Mouse (Mus musculus): Measurements from ENCODE around the gene Smg8.
"Not testable (repeated sequence)": the region's sequence is repeated elsewhere in the genome, so short reads cannot be mapped to it uniquely, and the experiment has no call there.

Gene Smg8

GRCm38 (mm10) chr11:87086290-87086984 is at the start of gene Smg8:
TSS of gene Smg8 (minus strand) at chr11:87086774.
- peak; percentile 95 for DNase-seq (ENCODE audit: low read depth)

- DNase-seq (ENCODE audit: low read depth): no peak
Observed at GRCm38 (mm10) chr11:87136233-87136632, 49.7 kb upstream of the Smg8 start.

GRCm38 (mm10) chr11:87126824-87127816 is 40.5 kb upstream of the Smg8 start, which contains the start of gene Trim37:
TSS of gene Trim37 (plus strand) at chr11:87127077.
- peak; percentile 90 for DNase-seq (ENCODE audit: low read depth)

GRCm38 (mm10) chr11:87126281-87126823 is 39.8 kb upstream of the Smg8 start:
- no peak for DNase-seq (ENCODE audit: low read depth)

GRCm38 (mm10) chr11:87125562-87125961 is 39.0 kb upstream of the Smg8 start:
- no peak for DNase-seq (ENCODE audit: low read depth)

GRCm38 (mm10) chr11:87121864-87122263 is 35.3 kb upstream of the Smg8 start:
- no peak for DNase-seq (ENCODE audit: low read depth)

- DNase-seq (ENCODE audit: low read depth): no peak
Observed at GRCm38 (mm10) chr11:87110172-87110909, 23.8 kb upstream of the Smg8 start.

- DNase-seq (ENCODE audit: low read depth): peak; percentile 45
Observed at GRCm38 (mm10) chr11:87109519-87110171, 23.1 kb upstream of the Smg8 start.

GRCm38 (mm10) chr11:87108755-87109518 is 22.4 kb upstream of the Smg8 start, which contains the start of gene Ska2:
TSS of gene Ska2 (plus strand) at chr11:87109234.
- DNase-seq (ENCODE audit: low read depth): peak; percentile 100

- no peak for DNase-seq (ENCODE audit: low read depth)
Observed at GRCm38 (mm10) chr11:87108409-87108754, 21.8 kb upstream of the Smg8 start, which contains the start of gene Prr11. TSS of gene Prr11 (minus strand) at chr11:87108708.

- DNase-seq (ENCODE audit: low read depth): peak; percentile 33
Observed at GRCm38 (mm10) chr11:87087142-87087541, 568 bp upstream of the Smg8 start.

- no peak for DNase-seq (ENCODE audit: low read depth)
Observed at GRCm38 (mm10) chr11:87085461-87085860, 1.1 kb downstream of the Smg8 start.

- DNase-seq (ENCODE audit: low read depth): no peak
Observed at GRCm38 (mm10) chr11:87083712-87084111, 2.9 kb downstream of the Smg8 start.

GRCm38 (mm10) chr11:87073866-87074440 is 12.6 kb downstream of the Smg8 start, which contains the start of gene Gdpd1:
TSS of gene Gdpd1 (minus strand) at chr11:87074062.
- peak; percentile 89 for DNase-seq (ENCODE audit: low read depth)

GRCm38 (mm10) chr11:87073343-87073865 is 13.2 kb downstream of the Smg8 start:
- peak; percentile 67 for DNase-seq (ENCODE audit: low read depth)

- no peak for DNase-seq (ENCODE audit: low read depth)
Observed at GRCm38 (mm10) chr11:87062087-87062486, 24.5 kb downstream of the Smg8 start.

GRCm38 (mm10) chr11:87060410-87060809 is 26.2 kb downstream of the Smg8 start:
- no peak for DNase-seq (ENCODE audit: low read depth)

- DNase-seq (ENCODE audit: low read depth): no peak
Observed at GRCm38 (mm10) chr11:87056286-87056685, 30.3 kb downstream of the Smg8 start.

- DNase-seq (ENCODE audit: low read depth): not testable (repeated sequence)
Observed at GRCm38 (mm10) chr11:87048900-87049299, 37.7 kb downstream of the Smg8 start.

- no peak for DNase-seq (ENCODE audit: low read depth)
Observed at GRCm38 (mm10) chr11:87046968-87047367, 39.6 kb downstream of the Smg8 start.
